Mouse (Mus musculus) stomach, postnatal 0 days (tissue): ENCODE measurements at regions not wholly inside any gene's neighbourhood (a gene's known extent, or its start where the extent isn't known, plus 50 kb on each side); places are given as distances from the start of the nearest gene placed in this dataset.
A peak's percentile ranks its signal among the peaks of the same experiment; 100 is the strongest.

ENCODE experiments used
- ATAC-seq: fragments of 200-750 bp; cut with Nextera tagmentation; 2 replicates; pipeline ENCODE4 v1.8.0; 2017; ENCODE audit not compliant: low FRiP score, low TSS enrichment
- DNase-seq: peaks from one replicate; pipeline ENCODE4 v3.0.0-alpha.2; 2016; ENCODE audit warnings: low spot score
- H3K27ac ChIP-seq: fragments of 300-500 bp; sonication (generic); replicated peaks from 2 replicates; pipeline ENCODE4 v1.5.1; 2014; ENCODE audit warnings: mild to moderate bottlenecking, control low read depth
- H3K27me3 ChIP-seq: fragments of 300-500 bp; sonication (generic); 2 replicates; pipeline ENCODE4 v1.6.1; 2014; ENCODE audit warnings: low read length; ENCODE audit not compliant: control insufficient read depth, insufficient read depth
- H3K36me3 ChIP-seq: fragments of 300-500 bp; sonication (generic); 2 replicates; pipeline ENCODE4 v1.6.1; 2014; ENCODE audit warnings: low read length, mixed read lengths; ENCODE audit not compliant: control insufficient read depth, insufficient read depth
- H3K4me1 ChIP-seq: fragments of 300-500 bp; sonication (generic); replicated peaks from 2 replicates; pipeline ENCODE4 v1.6.1; 2014; ENCODE audit warnings: antibody characterized with exemption; ENCODE audit not compliant: control insufficient read depth, insufficient read depth
- H3K4me2 ChIP-seq: fragments of 300-500 bp; sonication (generic); replicated peaks from 2 replicates; pipeline ENCODE4 v1.6.1; 2014; ENCODE audit warnings: low read depth, mild to moderate bottlenecking, control low read depth, moderate library complexity
- H3K4me3 ChIP-seq: fragments of 300-500 bp; sonication (generic); 2 replicates; pipeline ENCODE4 v1.5.1; 2014; ENCODE audit warnings: low read depth, low read length, control low read depth
- H3K9ac ChIP-seq: fragments of 300-500 bp; sonication (generic); 2 replicates; pipeline ENCODE4 v1.6.1; 2014; ENCODE audit warnings: mild to moderate bottlenecking, low read length, control low read depth, mixed read lengths
- H3K9me3 ChIP-seq: fragments of 300-500 bp; sonication (generic); 2 replicates; pipeline ENCODE4 v1.6.1; 2016; ENCODE audit warnings: low read length; ENCODE audit not compliant: control insufficient read depth
- CTCF ChIP-seq: IDR thresholded peaks from 2 replicates; pipeline ENCODE4 v1.5.1; 2016; ENCODE audit warnings: antibody characterized with exemption, low read depth, mild to moderate bottlenecking, moderate library complexity
- EP300 ChIP-seq: optimal IDR thresholded peaks from 2 replicates; pipeline ENCODE3; 2016; ENCODE audit warnings: antibody characterized with exemption
- WGBS: fragments of 180-500 bp; shearing (Covaris S2); extraction: QIAGEN DNeasy Blood & Tissue Kit; methylation state at CpG from one replicate; pipeline ENCODE4 v1.1.7; 2014; 5-methylcytosine and 5-hydroxymethylcytosine counted together

DNA sequence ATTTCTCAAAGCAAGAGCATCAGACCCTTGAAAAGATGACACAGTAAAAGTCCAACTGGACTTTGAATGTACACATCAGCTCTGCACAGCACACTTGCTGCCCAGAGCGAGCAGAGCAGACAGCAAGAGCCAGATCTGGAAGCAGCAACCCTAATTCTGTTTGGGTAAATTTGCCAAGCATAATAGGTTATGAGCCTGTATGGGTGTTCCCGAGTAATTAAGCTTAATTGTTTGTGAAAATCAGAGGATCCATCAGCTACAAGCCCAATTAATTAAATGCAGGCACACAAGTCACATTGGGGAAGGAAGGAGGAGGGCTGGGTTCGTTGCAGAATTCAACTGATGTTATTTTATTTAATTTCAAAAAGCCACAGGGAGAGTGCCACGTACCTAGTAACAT lies 113.9 kb upstream of the Msx2 start:
- no peak overlapping the region for H3K27ac ChIP-seq
- H3K27me3 ChIP-seq: no peaks in the 10 kb centered on the region
- H3K4me2 ChIP-seq: no peak overlapping the region
- 76% methylated on average over 4 of the region's 4 CpGs for WGBS
- H3K4me1 ChIP-seq: no peaks in the 10 kb centered on the region
- ATAC-seq (no peak), DNase-seq (no peak)
- no peak overlapping the region for H3K4me3 ChIP-seq
- no peaks in the 10 kb centered on the region for H3K9me3 ChIP-seq
- no peak overlapping the region for H3K9ac ChIP-seq
- H3K36me3 ChIP-seq: no peaks in the 10 kb centered on the region
- TF ChIP-seq EP300 (no peak), CTCF (no peak)

DNA sequence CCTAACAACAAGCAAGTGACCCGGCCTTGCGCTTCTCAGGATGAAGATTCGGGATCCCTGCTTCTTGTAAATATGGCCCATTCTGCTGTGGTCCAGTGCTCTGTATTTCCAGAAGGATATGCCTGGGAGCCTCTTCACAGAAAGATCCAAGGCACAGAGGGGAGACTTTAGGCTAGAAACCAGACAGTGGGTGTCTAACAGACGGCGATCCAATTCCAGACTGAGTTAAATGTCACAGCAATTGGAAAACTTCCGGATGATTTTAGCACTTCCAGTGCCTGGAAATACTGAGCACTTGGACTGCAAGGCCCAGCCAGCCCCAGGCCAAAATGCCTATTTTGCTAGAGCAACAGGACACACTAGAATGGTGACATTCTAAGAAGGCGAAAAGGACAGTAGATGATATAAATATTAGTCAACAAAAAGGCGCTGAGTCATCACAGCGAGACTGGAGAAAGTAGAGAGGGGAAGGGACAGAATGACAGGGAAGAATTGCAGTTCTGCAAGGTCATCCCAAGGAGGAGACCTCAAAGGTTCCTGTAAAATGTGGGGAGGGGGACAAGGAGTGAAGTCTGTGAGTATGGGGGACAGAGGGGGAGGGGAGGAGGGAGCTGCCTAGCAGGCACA lies 111.7 kb upstream of the Msx2 start:
- Histone ChIP-seq H3K4me1 (no peaks in the 10 kb centered on the region), H3K4me3 (no peak overlapping the region), H3K9me3 (no peaks in the 10 kb centered on the region), H3K4me2 (no peak overlapping the region), H3K27me3 (no peaks in the 10 kb centered on the region), H3K27ac (no peak overlapping the region), H3K9ac (no peak overlapping the region), H3K36me3 (no peaks in the 10 kb centered on the region)
- 72% methylated on average over 9 of the region's 9 CpGs for WGBS
- ATAC-seq (no peak), DNase-seq (no peak)
- no peak for TF ChIP-seq EP300
- no peak for TF ChIP-seq CTCF

DNA sequence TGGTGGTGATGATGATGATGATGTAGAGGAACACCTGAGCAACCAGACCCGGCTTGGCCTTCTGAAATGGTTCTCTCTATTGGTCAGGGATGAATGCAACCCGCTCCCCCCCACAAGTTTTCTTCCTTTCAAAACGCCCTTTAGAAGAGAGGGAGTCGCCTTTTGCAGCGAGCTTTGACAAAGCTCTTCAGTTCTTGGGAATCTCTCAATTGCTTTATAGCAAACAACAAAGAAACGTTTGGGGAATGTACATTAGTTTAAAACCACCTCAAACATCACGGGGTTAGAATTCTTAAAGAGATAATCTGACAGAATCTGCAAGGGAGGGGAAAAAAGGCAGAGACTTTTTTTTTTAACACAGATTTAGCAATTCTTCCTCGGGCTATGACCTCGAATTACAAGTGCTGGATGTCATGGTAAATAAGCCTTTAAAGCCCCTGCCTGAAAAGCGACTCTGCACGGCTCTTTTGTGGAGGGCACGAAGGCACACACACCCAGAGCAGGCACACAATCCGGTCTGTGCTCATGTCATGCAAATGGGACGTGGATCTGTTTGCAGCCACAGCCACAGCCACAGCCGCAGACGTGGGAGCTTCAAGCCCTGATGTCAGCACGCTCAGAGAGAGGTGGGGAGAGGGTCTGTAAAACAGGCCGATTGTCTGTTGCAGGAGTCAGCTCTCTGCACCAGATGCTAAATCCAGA lies 81.2 kb upstream of the Msx2 start:
- Histone ChIP-seq H3K4me2 (no peak overlapping the region), H3K9ac (no peak overlapping the region), H3K36me3 (no peaks in the 10 kb centered on the region), H3K4me1 (no peaks in the 10 kb centered on the region), H3K27me3 (no peaks in the 10 kb centered on the region), H3K27ac (no peak overlapping the region), H3K9me3 (no peaks in the 10 kb centered on the region), H3K4me3 (no peak overlapping the region)
- ATAC-seq: peak; percentile 35; the same call in 1 of the 2 replicates
- no peak for DNase-seq
- peak; percentile 62 for TF ChIP-seq EP300
- TF ChIP-seq CTCF: no peak
- WGBS: 32% methylated on average over 18 of the region's 18 CpGs

DNA sequence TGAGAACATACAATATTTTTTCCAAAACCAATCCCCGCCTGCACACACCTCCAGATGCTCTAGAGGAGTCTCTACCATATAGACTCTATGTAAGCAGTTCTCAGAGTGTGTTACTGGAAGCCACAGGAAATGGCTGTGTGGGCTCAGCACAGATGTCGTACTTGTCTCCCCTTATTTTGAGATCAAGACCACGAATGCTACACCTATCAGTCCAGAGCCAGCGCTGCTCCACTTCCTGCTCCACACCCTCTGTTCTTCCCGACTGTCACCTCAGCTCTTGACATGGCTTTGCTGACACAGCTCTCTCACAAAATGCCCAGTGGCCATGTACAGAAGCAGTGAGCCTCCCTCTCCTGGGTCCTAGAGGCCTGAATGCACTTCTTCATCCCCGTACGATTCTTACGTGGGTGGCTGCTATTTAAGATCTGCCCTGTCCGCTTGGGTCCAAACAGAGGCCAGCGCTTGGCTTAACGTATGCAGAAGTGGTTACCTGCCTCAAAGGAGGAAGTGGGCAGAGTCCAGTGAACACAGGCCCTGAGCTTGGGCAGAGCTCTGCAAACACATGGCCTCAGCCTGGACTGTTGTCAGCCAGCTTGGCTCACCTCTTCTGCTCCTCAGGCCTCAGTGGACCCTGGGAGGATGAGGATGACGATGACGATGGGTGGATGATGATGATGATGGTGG lies 80.5 kb upstream of the Msx2 start:
- Histone ChIP-seq H3K9ac (no peak overlapping the region), H3K4me2 (no peak overlapping the region), H3K4me1 (no peaks in the 10 kb centered on the region), H3K4me3 (no peak overlapping the region), H3K9me3 (no peaks in the 10 kb centered on the region), H3K27ac (no peak overlapping the region), H3K27me3 (no peaks in the 10 kb centered on the region), H3K36me3 (no peaks in the 10 kb centered on the region)
- DNase-seq: peak; percentile 26
- 56% methylated on average over 13 of the region's 13 CpGs for WGBS
- peak; percentile 71; the same call in 1 of the 2 replicates for ATAC-seq
- no peak for TF ChIP-seq CTCF
- TF ChIP-seq EP300: no peak

DNA sequence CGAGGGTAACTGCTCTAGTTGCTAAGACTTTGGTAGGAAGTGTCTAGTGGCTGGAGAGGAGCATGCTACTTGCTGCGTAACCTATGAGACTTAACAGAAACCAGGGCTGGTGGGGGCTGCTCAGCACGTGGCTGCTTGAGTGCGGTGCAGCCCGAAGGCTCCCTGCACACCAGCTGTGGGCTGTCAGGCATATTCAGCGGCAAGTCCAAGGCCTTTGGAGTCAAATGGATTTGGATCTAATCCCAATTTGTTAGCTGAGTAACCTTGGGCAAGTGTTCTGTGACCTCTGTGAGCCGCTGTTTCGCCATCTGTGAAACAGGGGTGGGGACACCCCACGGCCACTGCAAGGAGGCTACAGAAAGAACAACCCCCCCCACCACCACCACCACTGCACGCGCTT lies 75.5 kb upstream of the Msx2 start:
- ATAC-seq: no peak
- Histone ChIP-seq H3K27me3 (no peaks in the 10 kb centered on the region), H3K27ac (no peak overlapping the region), H3K4me2 (no peak overlapping the region), H3K36me3 (no peaks in the 10 kb centered on the region), H3K9ac (no peak overlapping the region), H3K4me3 (no peak overlapping the region), H3K9me3 (no peaks in the 10 kb centered on the region), H3K4me1 (no peaks in the 10 kb centered on the region)
- DNase-seq: no peak
- TF ChIP-seq CTCF (no peak), EP300 (no peak)
- 56% methylated on average over 11 of the region's 11 CpGs for WGBS

DNA sequence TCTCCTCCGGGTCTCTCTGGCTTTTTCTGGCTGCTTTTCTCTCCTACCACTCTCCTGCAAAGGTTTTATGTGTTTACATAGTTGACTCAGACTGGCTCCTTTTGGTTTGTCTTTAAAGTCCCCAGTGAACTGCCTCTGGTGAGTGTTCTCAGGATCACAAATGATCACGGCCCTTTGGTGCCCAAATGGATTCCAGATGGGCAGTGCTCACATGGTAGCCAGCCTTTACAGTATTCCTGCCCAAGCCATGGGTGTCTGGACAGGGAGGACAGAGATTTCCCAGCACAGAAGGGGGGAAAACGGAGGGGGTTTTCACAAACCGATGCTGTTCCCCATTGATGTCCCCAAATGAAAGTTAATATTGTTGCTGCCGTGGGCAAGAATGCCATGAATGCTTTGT lies 70.4 kb upstream of the Msx2 start:
- H3K27me3 ChIP-seq: no peaks in the 10 kb centered on the region
- WGBS: 57% methylated on average over 5 of the region's 5 CpGs
- no peak overlapping the region for H3K4me2 ChIP-seq
- H3K9ac ChIP-seq: no peak overlapping the region
- no peaks in the 10 kb centered on the region for H3K4me1 ChIP-seq
- H3K27ac ChIP-seq: no peak overlapping the region
- ATAC-seq: no peak
- no peaks in the 10 kb centered on the region for H3K36me3 ChIP-seq
- no peaks in the 10 kb centered on the region for H3K9me3 ChIP-seq
- DNase-seq: no peak
- H3K4me3 ChIP-seq: no peak overlapping the region
- TF ChIP-seq EP300 (no peak), CTCF (no peak)
